Mouse (Mus musculus) cerebellum, adult 8-10 months (tissue): Measurements from ENCODE around the gene Ankmy1.

Experiments used
- DNase-seq: peaks from one replicate; pipeline ENCODE4 v3.0.0; 2022

Ankmy1 gene

DNA sequence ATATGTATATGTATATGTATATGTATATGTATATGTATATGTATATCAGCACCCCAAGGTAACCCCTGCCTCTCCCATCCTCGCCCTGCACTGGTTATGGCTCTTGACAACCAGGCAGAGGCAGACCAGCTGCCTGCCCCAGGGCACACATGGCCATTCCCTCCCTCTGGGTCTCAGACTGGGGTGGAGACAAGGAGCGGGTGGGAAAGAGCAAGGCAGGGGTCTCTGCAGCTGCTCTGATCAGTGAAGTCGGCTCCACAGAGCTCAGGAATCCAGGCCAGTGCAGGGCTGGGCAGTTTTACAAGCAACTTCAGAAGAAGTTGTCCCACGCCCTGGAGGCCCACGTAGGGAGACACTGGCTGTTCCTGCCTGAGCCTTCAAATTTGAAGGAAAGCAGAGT is 88.4 kb downstream of the Ankmy1 start:
- DNase-seq: no peak
